ENCODE assay signal across 1 mouse cellular context in genomic region chr13:64411282-64411681, GRCm38 (mm10).
TF ChIP-seq lines count a peak whose summit lies in the region.

No protein-coding gene starts in this region.

TF ChIP-seq in myocyte, 11 proteins besides CTCF, POLR2A, EP300 and RAD21:
- TF ChIP-seq TCF12 (IDR thresholded peaks at IDR 0.05; ENCODE audit: insufficient read depth, poor library complexity, severe bottlenecking) (no peak), SRF (IDR thresholded peaks at IDR 0.05; ENCODE audit: control insufficient read depth, insufficient read length, low read depth) (no peak), USF1 (IDR thresholded peaks at IDR 0.05; ENCODE audit: low read depth) (no peak), MYOG (IDR thresholded peaks at IDR 0.05; ENCODE audit: control insufficient read depth in 1 of 3, insufficient read depth in 1 of 3, insufficient read length in 2 of 3, low read depth in 2 of 3) (no peak), TCF3 (IDR thresholded peaks at IDR 0.05; ENCODE audit: insufficient read length, low read depth) (no peak), MYOD1 (IDR thresholded peaks at IDR 0.05; ENCODE audit: control insufficient read depth in 1 of 3, insufficient read length in 2 of 3, low read depth in 2 of 3) (no peak), E2F4 (IDR thresholded peaks at IDR 0.05; ENCODE audit: insufficient read depth) (no peak), POLR2AphosphoS2 (IDR thresholded peaks at IDR 0.05; ENCODE audit: insufficient read length, low read depth) (no peak), REST (IDR thresholded peaks at IDR 0.05; ENCODE audit: insufficient read depth, insufficient read length) (no peak), MAX (IDR thresholded peaks at IDR 0.05; ENCODE audit: low read depth) (no peak), CEBPB (IDR thresholded peaks at IDR 0.05; ENCODE audit: insufficient read depth, poor library complexity, severe bottlenecking) (no peak)
